Mouse (Mus musculus) adrenal gland, adult 18-20 months (tissue): ENCODE results near the gene Stox1. TPM values are rescaled to one million over a fixed set of nuclear protein-coding genes. Genes with fewer than 3 reads are reported as not detected.

Source experiments
- DNase-seq, 2 experiments: peaks; one replicate each; pipeline ENCODE4 v3.0.0; 2021 to 2022; ENCODE audit warnings: low spot score in 2 of 2
- microRNA-seq, 2 experiments: library from miRNA; unstranded; fragments of <30 nt; microRNA quantifications; one replicate each; pipeline ENCODE4 v1.2.0; 2021; ENCODE audit warnings: borderline number of aligned reads in 2 of 2
- total RNA-seq, 2 experiments: library from RNA; stranded (reverse); gene quantifications; 1 replicate in 1 of 2; 2 replicates in 1 of 2; pipeline ENCODE4 v1.2.3; 2021

Gene Stox1
- total RNA-seq, 2 experiments from 2014 or later, result 0.54 to 1.1 TPM

GRCm38 (mm10) chr10:62668463-62668862, 57.5 kb downstream of the Stox1 start:
- DNase-seq, result no peak

- no peak for DNase-seq
Measured at GRCm38 (mm10) chr10:62668043-62668442, 57.9 kb downstream of the Stox1 start.

- DNase-seq, result peak; percentile 9 to 34
Measured at GRCm38 (mm10) chr10:62664963-62665590, 60.9 kb downstream of the Stox1 start.

- no peak for DNase-seq
Measured at GRCm38 (mm10) chr10:62664171-62664570, 61.8 kb downstream of the Stox1 start.

- no peak for DNase-seq
Measured at GRCm38 (mm10) chr10:62656711-62657110, 69.2 kb downstream of the Stox1 start.

- no peak for DNase-seq
Measured at GRCm38 (mm10) chr10:62651961-62652360, 74.0 kb downstream of the Stox1 start.

GRCm38 (mm10) chr10:62650881-62651810, 74.8 kb downstream of the Stox1 start, which contains the start of gene Ddx50:
Gene Ddx50, minus strand, starts transcription at chr10:62651218.
- DNase-seq, result peak; percentile 93 to 97

GRCm38 (mm10) chr10:62650358-62650782, 75.6 kb downstream of the Stox1 start:
- no peak for DNase-seq

Small RNA genes within 50 kb of the gene (microRNA-seq; reads per million reads assigned to microRNA genes)
- 0 reads per million in 2 experiments for gene Mir7215

Other genes with a start within 250 kb of the Stox1 start
- 10 to 100 TPM; 49.2 to 54.3 TPM for gene Vps26a, start 239.3 kb downstream of the Stox1 start, total RNA-seq
- 10 to 100 TPM; 48.6 to 55.5 TPM for gene Srgn, start 198.7 kb downstream of the Stox1 start, total RNA-seq
- 10 to 100 TPM; 45.7 to 57.0 TPM for gene Kif1bp, start 147.7 kb downstream of the Stox1 start, total RNA-seq
- 10 to 100 TPM; 75.4 to 79.8 TPM for gene Ddx21, start 123.8 kb downstream of the Stox1 start, total RNA-seq
- gene Ddx50, start 74.9 kb downstream of the Stox1 start, total RNA-seq, result 100 to 1,000 TPM; 108 to 120 TPM
- 10 to 100 TPM; 65.6 to 89.6 TPM for gene Ccar1, start 66.2 kb upstream of the Stox1 start, total RNA-seq
- 1 to 10 TPM; 1.4 to 1.7 TPM for gene Tet1, start 182.9 kb upstream of the Stox1 start, total RNA-seq
- gene Slc25a16, start 194.5 kb upstream of the Stox1 start, total RNA-seq, result 10 to 100 TPM; 29.6 to 42.8 TPM
- gene Dna2, start 220.9 kb upstream of the Stox1 start, total RNA-seq, result 1 to 10 TPM in 1 of 2 experiments, under 1 TPM in 1; 0.70 to 1.0 TPM